Mouse (Mus musculus): ENCODE measurements at regions not wholly inside any gene's neighbourhood (a gene's known extent, or its start where the extent isn't known, plus 50 kb on each side); places are given as distances from the start of the nearest gene placed in this dataset.

- in situ Hi-C loops (cut with MboI; ENCODE audit: unreplicated experiment in 2 of 2): loop anchor here in 1 of 2 experiments (25.0 kb wide), 1 partner anchor 1654 kb away; the partner anchor contains the start of gene Magel2
These were observed 593.4 kb upstream of the Snrpn start for GRCm38 (mm10) chr7:60733331-60733994.

GRCm38 (mm10) chr7:60728108-60728721 lies 588.2 kb upstream of the Snrpn start:
- in situ Hi-C loops (cut with MboI; ENCODE audit: unreplicated experiment in 2 of 2): loop anchor here (10.0 to 25.0 kb wide), 2 partner anchors 1657 to 1659 kb away; partner anchors contain the start of gene Magel2 (in 1 of the 2)

All from v-Abl transformed pro-B cells (cell line).